Mouse (Mus musculus): ENCODE results near the gene Bola2. TPM values are rescaled to one million over a fixed set of nuclear protein-coding genes. Genes with fewer than 3 reads are reported as not detected.

Bola2 gene
- 10 to 100 TPM; 50.7 to 59.8 TPM for total RNA-seq (2021)

DNA sequence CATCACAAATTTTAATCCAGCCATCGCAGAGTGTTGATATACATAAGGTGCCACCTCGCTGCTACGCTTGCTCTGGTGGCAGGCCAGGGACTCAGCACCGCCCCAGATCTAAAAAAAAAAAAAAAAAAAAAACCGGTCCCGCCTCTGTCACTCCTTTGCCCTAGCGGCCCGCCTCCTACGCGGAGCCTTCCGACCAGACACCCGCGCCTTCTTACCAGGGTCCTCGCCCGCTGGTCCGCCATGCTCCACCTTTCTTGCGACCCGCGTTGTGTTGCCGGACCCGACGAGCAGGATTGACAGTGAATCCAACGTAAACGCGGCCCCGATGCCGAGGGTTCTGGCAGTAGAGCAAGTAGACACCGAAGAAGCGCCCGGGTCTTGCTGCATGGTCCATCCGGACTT lies at the start of gene Bola2:
Bola2 (plus strand) TSS at position 192 of the 402 bp plus-strand sequence.
- intact Hi-C loops (cut with DNase I): loop anchor here (2.0 to 5.0 kb wide), 2 partner anchors 116 to 213 kb away; no protein-coding TSS in a partner anchor
- peak; percentile 77 to 81 for DNase-seq

DNA sequence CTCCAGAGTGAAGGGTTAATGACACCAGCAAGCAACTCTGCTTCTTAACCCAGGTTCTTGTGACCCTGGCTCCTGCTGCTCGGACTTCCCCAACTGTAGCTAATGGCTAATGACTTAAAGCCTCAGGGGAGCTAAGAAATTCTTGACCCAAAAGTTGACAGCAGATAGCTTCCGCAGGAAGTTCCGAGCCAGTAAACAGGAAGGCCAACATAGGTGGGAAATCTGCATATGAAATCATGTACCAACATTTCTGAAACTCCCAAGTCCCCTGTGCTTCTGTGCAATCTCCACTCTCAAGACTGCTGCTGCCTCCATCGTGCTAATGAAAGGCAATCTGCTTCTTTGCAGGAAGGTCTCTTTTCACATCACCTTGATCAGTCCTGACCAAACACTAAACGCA lies 49.5 kb upstream of the Bola2 start:
- intact Hi-C loops (cut with DNase I): loop anchor here (10.0 kb wide), 1 partner anchor 469 kb away; no protein-coding TSS in a partner anchor
- no peak for DNase-seq

GRCm38 (mm10) chr7:126648486-126648885 lies 46.7 kb upstream of the Bola2 start:
- intact Hi-C loops (cut with DNase I): loop anchor here (10.0 kb wide), 1 partner anchor 466 kb away; no protein-coding TSS in a partner anchor
- no peak for DNase-seq

DNA sequence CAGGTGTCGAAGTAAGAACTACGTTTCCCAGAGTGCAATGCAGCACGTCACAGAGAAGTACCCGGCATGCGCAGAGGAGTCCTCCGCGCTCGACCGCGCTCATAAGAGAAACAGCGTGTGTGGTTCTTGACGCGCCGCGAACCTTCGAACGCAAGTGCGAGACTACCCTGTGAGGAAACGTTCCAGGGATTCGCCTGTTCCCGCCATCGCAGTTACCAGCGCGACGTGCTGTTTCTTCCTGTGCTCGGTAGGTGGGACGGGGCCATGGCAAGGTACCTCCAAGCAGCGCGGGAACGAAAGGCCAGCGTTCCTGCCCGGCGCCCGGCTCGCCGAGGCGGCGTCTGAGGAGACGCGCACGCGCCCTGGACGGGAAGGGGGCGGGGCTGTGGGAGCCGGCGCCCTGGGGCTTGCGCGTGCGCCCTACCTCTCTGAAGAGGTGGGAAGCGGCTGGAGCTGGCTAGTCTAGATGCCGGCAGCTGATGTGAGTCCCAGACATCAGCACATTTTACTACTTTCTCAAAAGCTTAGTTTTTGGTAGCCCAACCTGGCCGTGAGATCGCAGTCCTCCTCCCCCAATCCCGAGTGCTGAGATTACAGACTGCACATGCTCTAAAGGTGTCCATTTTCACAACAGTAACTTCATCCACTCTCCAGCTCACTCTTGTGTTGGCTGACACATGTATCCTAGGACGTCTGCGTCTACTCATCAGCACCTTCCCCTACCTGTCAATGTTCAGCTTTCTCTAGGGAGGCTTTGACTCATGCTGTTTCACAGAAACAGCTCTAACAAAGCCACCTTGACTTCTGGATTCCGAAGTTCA lies 45.8 kb upstream of the Bola2 start, which contains the start of gene Sgf29:
Sgf29 (plus strand) TSS at position 79 of the 821 bp plus-strand sequence.
- intact Hi-C loops (cut with DNase I): loop anchor here (10.0 kb wide), 1 partner anchor 465 kb away; no protein-coding TSS in a partner anchor
- DNase-seq: peak; percentile 95 to 96

DNA sequence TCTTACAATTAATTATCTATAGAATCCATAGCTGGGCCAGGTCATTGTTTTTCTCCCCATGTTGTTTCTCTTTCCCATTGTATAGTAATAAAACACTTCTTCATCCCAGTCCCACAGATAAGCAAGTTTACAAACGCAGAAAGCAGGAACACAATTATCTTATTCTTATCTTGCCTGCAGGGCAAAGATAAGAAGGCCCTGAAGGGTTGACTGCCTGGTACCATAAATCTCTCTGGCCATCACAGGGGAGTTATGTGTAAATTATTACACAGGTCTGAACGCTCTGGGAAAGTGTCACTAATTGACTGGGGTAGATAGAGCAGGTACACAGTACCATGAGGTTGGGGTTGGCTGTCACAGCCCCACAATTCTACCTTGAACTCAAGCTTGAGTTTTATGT lies 44.3 kb upstream of the Bola2 start:
- no peak for DNase-seq
- intact Hi-C loops (cut with DNase I): no loop called here

DNA sequence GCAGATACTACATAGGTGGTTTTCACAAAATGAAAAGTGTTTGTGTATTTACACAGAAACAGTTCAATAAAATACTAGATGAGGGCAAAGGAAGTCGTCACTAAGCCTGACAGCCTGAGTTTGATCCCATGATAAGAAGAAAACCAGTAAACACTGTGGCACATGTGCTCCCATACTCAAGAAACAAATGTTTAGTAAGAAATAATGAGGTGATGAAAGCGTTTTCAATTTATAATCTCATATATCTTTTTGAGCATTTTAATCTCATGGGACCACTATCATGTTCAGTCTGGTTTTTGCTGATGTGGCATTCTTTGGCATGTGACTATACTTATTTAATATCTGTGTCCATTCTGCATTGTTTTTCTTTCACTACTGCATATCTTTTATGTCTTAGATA lies 41.2 kb upstream of the Bola2 start:
- intact Hi-C loops (cut with DNase I): no loop called here
- no peak for DNase-seq

DNA sequence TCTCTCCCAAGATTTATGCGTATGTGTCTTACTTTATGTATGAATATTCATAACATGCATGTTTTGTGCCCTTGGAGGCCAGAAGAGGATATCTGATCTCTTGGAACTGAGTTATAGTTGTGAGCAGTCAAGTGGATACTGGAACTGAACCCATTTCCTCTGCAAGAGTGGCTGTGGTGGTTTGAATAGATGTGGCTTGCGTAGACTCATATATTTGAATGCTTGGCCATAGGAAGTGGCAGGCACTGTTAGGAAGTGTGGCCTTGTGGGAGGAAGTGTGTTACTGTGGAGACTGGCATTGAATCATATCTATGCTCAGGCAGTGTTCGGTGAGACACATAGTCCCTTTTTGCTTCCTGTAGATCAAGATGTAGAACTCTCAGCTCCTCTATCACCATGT lies 39.5 kb upstream of the Bola2 start:
- intact Hi-C loops (cut with DNase I): no loop called here
- DNase-seq: no peak

DNA sequence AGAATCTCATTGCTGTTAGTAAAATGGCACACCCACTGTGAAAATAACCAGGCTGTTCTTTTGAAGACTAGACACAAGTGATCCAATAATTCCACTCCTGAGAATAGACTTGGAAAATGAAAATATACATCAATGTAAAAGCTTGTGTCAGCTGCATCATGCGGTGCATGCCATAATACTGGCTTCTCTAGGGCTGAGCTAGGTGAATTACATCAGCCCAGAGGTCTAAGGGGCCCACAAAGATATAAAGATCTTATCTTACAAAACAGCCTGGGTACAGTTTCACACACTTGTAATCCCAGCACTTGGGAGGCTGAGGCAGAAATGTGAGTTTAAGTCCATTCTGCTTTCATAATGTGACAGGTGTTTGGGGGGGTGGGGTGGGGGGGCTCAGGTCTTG lies 37.7 kb upstream of the Bola2 start:
- intact Hi-C loops (cut with DNase I): no loop called here
- no peak for DNase-seq

- intact Hi-C loops (cut with DNase I): no loop called here
- DNase-seq: no peak
Observed at GRCm38 (mm10) chr7:126659771-126660170, 35.4 kb upstream of the Bola2 start.

GRCm38 (mm10) chr7:126663646-126664045 lies 31.6 kb upstream of the Bola2 start:
- no peak for DNase-seq
- intact Hi-C loops (cut with DNase I): no loop called here

- intact Hi-C loops (cut with DNase I): no loop called here
- DNase-seq: peak in 1 of 2 experiments; percentile 38
Observed at GRCm38 (mm10) chr7:126665269-126665668, 29.9 kb upstream of the Bola2 start.

DNA sequence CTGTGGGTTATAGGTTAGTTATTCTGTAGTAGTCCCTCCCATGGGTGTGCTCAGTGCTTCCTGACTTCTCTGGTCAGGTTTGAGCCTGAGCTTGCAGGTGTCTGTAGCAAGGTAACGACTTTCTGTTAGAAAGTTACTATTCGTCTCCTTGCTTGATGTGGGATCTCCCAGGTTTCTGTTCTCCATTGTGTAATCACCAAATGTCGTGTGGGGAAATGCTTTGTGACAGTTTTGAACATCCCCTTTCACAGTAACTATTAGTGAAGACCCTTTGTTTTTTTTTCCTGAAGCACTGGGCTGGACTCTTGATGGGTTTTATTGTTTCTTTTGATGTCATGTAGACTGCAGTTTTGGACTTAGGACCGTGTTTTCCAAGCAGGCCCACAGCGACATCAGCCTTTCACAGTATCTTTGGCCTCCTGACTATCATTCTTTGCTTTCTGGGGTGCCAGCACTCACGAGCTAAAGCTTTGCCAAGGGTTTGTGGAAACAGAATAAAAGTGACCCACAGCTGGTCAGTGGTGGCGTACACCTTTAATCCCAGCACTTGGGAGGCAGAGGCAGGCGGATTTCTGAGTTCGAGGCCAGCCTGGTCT lies 27.6 kb upstream of the Bola2 start:
- intact Hi-C loops (cut with DNase I): no loop called here
- no peak for DNase-seq

DNA sequence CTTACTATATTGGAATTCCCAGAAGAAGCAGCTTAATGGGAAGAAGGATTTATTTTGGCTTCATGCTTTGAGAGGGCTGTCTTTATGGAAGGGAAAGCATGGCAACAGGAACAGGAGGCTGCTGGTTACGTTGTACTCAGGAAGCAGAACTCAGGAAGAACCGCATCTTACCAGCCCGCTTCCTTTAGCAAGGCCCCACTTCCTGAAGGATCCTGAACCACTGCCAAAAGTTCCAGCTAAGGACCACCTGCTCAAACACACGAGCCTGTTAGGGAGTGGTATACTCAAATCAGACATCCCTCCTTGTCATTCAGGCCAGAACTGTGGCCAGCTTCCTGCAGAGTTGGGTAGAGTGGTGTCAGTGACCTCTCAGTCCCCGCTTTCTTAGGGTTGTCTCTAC lies 26.7 kb upstream of the Bola2 start:
- intact Hi-C loops (cut with DNase I): no loop called here
- no peak for DNase-seq

- DNase-seq: no peak
- intact Hi-C loops (cut with DNase I): no loop called here
Observed at GRCm38 (mm10) chr7:126670152-126670551, 25.0 kb upstream of the Bola2 start.

DNA sequence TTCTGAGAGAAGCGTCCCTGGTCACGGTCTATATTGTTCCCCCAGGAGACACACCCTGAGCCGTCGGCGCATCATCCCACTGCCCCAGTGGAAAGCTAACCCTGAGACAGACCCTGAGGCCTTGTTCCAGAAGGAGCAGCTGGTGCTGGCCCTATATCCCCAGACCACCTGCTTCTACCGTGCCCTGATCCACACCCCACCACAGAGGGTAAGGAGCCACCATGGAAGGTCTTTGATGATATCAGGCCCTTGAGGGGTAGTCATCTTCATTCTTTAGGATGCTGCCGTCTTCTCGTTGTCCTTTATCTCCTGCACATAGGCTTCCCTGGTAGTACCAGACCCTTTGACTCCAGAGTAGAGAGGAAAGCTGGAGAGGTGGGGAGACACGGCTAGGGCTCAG lies 23.1 kb upstream of the Bola2 start:
- no peak for DNase-seq

DNA sequence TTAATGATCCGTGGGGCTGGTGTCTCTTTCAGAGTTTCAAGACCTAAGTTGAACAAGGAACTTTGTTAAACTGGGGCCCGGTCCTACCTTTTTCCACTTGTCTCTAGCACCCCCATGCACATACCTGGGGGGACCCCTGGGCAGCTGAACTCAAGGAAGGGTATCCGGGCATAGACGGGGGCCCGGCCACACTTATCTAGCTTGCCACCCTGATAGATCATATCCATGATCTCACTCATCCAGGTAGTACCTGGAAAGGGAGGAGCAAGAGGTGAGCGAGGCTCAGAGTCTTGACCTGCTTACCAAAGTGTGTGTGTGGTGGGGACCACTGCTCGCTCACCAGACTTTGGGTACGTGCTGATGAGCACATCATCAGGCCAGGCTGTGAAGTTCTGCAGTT lies 20.1 kb upstream of the Bola2 start:
- intact Hi-C loops (cut with DNase I): no loop called here
- no peak for DNase-seq

More for the DNA sequence above, 23.1 kb upstream of the Bola2 start:
- intact Hi-C loops (cut with DNase I): no loop called here

DNA sequence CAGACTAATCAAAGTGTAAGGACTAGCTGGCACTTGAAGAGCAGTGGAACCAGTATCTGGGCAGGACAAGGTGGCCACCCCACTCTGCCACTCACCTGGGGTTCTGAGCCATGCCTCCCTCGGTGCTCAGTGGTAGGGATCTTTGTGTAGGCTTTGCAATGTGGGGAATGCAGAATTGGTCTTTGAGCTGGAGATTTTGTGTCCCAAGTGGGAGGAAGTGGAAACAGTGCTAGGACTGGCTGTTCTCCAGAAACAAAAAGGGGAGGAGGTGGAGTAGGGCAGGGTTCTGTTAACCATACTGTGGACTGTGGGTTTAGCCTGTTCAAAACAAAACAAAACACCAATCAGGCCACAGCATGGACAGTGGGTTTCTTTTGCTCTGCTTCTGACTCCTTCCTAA lies 19.0 kb upstream of the Bola2 start, which contains the start of gene Sult1a1:
Sult1a1 (minus strand) TSS at position 226 of the 400 bp plus-strand sequence.
- intact Hi-C loops (cut with DNase I): no loop called here
- peak; percentile 66 to 68 for DNase-seq

DNA sequence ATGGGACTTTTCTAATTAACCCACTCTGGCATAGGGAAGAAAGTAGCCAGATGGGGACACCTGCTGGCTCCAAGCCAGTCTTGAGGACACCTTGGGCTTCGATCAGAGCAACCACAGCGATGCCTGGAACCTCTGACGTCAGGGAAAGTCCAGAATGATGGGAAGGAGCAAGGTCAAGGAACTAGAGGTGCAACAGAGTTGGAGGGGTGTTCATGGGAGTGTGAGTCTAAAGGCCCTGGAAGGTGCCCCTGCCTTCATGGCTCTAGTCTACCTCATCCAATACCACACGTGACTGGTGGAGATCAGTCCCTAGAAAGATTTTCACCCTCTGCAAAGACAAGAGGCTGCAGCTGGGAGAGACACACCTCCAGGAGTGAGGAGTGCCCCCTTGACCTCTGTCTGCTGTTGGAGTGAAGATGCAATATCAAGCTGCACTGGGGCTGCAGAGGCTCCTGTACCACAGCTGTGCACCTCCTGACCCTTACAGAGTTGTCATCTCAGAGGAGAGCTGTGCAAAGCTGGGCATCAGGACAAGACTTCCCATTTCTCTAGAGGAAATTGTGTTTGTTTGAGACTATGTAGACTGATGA lies 18.5 kb upstream of the Bola2 start:
- intact Hi-C loops (cut with DNase I): no loop called here
- DNase-seq: no peak

DNA sequence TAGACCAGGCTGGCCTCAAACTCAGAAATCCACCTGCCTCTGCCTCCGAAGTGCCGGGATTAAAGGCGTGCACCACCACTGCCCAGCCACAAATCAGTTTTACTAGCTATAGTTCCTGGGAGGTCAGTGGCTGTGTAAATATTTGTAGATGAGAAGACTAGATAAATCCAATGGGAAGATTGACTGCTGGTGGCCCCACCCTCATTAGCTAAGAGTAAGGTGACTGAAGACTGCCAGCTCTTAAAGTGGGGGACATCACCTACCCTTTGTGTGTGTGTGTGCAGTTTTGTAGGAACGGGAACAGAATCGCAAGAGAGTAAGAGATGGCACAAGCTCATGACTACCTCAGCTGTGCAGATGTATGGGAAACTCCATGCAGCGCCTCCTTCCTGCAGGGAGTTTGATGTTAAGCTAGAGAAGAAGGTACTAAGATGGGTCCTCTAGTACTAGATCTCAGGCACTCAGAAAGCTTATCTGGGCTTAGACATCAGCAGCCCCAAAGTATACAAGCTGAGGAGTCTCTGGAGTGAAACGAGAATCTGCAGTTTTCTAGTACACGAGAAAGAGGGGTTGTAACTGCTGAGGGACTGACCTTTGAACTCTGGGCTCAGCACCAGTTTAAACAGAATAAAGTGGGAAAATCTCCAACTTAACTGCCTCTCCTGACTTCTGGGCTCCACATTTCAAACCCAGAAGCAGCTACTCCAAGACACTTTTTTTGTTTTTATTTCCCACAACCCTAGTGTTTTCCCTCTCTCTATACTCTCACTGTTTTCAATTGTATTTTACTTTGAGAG lies 16.5 kb upstream of the Bola2 start:
- DNase-seq: no peak
- intact Hi-C loops (cut with DNase I): no loop called here

- DNase-seq: no peak
- intact Hi-C loops (cut with DNase I): no loop called here
Observed at GRCm38 (mm10) chr7:126679683-126680082, 15.5 kb upstream of the Bola2 start.

- intact Hi-C loops (cut with DNase I): no loop called here
- no peak for DNase-seq
Observed at GRCm38 (mm10) chr7:126681221-126681620, 14.0 kb upstream of the Bola2 start.

All from heart, postnatal 10 days (tissue).